Mouse (Mus musculus) lung, postnatal 25 days (tissue): ENCODE data around the gene Tnrc6b.

Source experiments
- DNase-seq: peaks from one replicate; pipeline ENCODE4 v3.0.0; 2022; ENCODE audit warnings: low spot score

Tnrc6b gene

DNA sequence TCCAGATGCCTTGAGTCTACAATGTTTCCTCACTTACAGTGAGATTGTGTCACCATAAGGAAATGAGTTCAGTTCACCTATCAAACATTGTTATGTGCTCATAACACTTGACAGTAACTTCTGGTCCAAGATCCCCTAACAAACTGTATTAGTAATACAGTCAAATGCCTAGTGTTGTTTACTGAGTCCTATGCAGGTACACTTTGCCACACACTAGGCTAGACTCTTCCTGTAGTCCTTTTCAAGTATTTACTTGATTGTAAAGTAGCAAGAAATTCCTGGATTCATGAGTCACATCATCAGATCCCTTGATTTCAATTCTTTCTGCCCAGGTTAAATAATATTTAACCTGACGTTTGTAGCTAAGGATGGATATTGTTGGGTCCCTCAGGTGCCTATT is 258.3 kb downstream of the Tnrc6b start:
- no peak for DNase-seq

DNA sequence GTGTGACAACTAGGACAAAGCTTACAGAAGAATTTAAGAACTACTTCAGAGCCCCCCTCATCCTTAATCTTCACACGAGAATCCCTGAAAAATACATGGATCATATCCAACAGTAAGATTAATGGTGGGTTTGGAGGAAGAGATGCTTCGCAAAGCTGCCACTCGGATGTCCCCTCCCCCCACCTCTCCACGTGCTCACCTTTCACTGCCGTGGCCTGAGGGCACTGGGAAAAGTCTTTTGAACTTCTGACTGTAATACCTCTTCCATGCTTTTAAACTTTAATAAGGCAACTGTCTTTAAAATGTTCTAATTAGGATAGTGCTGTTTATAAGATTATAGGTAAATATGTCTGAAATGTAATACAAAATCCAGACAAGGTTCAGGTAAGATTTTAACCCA is 263.2 kb downstream of the Tnrc6b start:
- DNase-seq: no peak

DNA sequence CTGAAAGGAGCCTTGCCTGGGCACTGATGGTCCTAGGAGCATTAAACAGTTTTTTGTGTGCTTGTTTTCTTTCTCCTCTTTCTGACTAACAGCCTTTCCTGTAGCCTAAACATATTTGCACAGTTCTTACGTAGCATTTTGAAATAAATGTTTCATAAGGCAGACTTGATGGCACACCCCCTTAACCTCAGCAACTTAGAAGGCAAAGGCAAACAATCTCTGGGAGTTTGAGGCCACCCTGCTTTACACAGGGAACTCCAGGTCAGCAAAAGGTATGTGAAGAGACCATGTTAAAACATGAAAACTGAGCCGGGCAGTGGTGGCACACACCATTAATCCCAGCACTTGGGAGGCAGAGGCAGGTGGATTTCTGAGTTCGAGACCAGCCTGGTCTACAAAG is 264.6 kb downstream of the Tnrc6b start:
- peak; percentile 45 for DNase-seq

DNA sequence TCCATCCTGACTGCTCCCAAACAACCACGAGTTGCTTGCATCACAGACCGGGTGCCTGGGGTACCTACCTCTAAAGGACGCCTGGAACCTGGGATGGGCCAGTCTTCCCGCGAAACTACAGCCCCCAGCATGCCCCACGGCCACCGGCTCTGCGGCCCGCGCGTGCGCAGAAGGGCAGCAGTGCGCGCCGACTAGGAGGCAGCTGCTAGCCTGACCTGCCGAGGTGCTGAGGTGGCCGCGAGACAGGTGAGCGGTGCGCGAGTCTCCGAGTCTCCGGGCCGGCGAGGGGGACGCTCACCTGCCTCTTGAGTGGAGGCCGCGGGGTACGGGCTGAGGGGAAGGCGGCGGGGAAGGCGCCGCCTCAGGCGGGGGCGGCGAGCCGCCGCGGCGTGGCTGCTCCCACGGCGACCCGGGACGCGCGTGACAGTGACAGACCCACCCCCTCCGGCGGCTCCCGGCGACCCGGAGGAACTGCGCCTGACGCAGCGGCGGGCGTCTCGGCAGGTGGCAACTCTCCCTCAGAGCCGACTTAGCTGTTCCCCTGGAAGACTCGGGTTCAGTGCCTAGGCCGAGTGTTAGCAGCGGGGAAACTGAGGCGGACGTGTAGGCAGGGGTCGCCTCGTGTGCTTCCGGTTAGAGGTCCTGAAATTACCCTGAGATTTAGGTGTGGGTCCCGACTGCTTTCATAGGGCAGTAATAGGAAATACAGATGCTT is 266.7 kb downstream of the Tnrc6b start, which contains the start of gene Sgsm3:
Gene Sgsm3, plus strand, starts transcription at position 146 of the 715 bp plus-strand sequence.
- DNase-seq: peak; percentile 89

DNA sequence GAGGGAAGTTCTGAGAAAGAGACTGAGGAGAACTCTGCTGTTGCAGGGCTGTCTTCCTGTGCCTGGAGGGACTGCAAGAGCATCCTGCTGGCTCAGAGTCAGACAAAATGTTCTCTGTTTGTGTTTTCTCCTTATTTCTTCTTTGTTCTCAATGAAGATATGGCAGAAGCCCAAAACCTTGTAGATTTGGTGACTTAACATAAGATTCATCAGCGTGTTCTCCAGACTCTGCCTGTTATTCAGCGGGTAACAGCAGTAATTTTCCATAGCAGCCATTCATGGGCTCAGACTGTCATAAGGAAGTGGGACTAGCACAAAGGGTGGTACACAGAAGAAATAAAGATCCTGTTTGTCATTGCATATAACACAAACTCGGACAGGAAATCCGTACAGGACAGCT is 268.5 kb downstream of the Tnrc6b start:
- no peak for DNase-seq

DNA sequence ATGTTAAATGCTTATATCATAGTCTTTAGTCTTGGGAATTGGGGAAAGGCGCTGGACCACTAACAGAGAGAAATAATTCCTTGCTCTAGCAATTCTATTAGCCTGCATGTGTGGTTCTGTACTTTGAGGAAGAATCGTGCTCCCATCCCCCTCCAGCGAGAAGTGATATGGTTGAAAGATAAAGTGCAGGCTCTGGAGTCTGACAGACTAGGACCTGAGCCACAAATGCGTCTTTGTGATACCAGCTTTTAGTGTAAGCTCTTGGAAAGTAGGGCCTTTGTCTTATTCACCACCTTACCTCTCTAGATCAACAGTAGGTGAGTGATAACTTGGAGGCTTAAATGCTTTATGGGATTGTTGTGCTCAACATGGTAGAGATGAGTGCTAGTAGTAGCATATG is 270.1 kb downstream of the Tnrc6b start:
- DNase-seq: no peak

DNA sequence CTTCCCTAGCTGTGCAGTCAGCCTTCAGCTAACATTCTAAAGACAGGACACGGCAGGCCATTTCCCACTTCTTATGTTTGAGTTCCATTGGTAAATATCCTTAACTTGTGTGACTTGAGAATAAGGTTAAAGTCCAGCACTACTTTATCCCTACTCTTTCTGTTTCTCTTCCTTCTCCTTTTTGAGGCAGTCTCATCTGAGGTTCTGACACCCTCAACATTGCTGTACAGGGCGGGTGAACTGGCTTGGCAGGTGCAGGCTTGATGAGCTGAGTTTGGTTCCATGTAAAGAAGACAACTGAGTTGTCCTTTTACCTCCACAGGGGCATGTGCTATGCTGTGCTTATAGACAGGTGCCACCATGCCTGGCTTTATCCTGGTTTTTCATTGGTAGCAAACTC is 272.2 kb downstream of the Tnrc6b start:
- no peak for DNase-seq

DNA sequence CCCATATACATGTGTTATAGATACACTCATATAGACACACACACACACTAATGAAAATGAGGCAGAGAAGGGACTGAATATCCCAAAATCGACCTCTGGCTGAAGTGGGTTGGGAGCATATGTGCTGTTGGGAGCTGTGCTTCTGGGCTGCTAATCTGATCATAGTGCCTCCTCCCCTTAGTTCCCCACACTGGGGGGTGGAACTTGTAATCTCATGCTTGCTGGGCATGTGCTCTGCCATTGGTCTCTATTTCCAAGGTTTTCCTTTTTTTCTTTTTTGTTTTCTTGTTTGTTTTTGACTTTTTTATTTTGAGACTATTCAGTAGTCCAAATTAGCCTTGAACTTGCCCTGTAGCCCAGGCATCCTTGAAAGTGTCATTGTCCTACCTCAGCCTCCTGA is 277.2 kb downstream of the Tnrc6b start:
- DNase-seq: no peak

DNA sequence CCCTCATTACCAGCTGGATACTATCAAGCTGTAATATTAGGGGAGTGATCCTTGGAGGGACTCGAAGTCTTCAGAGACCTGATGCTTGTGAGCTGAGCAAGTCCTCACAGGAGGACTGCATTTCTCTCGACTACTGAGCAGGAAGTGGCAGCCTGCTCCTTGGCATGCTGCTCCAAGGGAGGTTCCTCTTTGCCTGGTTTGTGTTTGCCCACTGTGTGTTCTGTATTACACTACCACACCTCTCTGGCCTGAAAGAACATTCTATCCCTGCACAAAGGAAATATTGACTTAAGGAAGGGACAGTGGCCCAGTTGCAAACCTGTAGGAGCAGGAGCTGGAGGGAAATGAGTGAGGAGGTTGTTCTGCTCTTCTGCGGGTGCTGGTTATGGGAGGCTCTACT is 278.6 kb downstream of the Tnrc6b start:
- DNase-seq: peak; percentile 85
